Mouse (Mus musculus): Measurements from ENCODE around the gene Sost.

Sost gene

DNA sequence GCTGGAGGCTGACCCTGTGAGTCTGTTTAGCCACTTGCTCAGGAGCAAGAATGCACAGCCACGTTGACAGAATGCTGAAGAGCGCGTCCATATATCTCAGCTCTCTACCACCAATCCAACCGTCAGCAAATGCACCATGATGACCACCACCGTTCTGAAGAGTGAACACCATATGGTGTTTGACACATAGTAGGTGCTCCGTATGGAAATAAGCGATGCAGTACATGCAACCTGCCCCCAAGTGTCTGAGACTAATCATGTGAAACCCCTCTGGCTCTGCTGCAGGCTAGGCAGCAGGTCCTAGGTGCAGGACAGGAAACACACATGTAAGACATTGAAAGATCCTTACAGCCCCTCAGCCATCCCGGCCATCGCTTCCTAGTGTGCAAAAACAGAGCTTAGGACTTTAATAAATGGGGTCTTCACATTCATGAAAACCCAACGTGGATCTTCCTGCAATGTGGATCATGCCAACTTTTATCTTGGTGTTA lies 16.7 kb upstream of the Sost start:
- no peak for DNase-seq (ENCODE audit: low read depth, low spot score)

DNA sequence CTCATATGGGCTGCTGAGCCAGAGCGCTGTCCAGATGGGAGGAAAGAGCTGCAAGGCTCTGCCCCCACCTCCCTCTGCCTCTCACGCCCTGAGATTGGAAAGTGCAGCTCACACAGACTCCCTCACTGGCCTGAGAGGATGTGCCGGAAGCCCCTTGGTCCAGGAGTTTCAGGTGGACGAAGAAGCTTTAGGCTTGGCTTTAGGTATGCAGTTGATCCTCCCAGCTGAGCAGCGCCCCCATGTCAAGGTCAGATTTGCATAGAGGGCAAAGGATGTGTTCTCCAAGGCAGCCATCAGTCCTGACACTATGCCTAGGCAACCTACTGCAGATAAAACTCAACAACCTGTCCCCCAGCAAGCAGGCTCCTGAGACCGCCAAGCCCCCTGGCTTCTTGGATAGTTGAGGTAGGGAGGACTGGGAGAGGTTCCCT lies 16.2 kb upstream of the Sost start:
- no peak for DNase-seq (ENCODE audit: low read depth, low spot score)

DNA sequence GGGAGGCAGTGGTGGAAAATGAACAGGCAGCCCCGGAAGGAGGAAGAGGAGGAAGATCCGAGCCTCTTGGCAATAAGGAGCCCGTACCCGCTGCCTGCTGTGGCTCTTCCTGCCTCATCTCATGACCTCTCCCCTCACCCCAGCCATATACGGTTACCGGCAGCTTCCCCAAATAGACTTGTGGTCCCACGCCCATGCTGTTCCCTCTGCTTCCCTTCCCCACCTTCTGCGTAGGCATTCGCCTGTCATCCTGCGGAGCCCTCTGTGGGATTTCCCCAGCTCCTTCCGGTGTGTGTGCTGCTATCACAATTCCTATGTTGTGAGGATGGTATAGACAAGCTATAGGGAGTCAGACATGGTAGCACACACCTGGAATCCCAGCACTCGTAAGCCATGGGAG lies 15.0 kb upstream of the Sost start:
- DNase-seq (ENCODE audit: low read depth, low spot score) = no peak

DNA sequence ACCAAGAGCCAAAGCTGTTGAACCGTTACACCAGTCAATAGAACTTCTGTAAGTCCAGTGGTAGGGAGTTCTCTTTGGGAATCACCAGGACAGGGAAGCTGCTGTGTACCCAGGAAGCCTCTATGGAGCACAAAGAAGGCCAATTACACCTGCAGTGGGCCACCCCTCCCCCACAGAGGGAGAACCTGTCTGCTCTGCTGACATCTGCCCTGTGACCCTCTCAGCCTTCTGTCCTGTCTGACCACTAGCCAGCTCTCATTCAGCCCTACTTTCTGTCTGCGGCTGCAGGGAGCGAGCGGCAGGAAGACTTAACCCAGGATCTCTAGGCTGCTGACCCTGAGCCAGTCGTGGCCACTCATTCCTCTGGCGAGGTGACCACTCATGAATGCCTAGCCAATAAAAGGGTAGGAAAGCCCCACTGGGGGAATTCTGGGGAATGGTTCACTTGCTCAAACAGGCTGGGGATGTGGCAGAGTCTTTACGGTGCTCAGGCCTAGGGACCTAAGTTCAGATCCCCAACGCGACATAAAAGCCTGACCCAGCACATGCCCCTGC lies 13.9 kb upstream of the Sost start:
- DNase-seq (ENCODE audit: low read depth, low spot score) = no peak

DNA sequence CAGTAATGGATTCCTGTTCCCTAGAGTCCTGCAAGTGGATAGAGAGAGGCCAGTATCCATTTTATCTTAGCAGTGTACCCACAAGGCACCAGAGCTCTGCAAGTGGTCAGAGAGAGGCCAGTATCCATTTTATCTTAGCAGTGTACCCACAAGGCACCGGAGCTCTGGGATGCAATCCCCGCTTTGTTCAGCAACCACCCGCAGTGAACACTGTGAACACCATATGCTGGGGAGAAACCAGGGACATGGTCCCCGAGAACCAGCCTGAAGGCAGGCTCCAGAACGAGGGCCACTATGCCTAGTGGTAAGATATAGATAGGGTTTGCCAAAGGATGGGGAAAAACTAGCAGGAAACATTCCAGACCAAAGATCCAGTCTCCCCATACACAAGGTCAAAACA lies 12.3 kb upstream of the Sost start:
- no peak for DNase-seq (ENCODE audit: low read depth, low spot score)

DNA sequence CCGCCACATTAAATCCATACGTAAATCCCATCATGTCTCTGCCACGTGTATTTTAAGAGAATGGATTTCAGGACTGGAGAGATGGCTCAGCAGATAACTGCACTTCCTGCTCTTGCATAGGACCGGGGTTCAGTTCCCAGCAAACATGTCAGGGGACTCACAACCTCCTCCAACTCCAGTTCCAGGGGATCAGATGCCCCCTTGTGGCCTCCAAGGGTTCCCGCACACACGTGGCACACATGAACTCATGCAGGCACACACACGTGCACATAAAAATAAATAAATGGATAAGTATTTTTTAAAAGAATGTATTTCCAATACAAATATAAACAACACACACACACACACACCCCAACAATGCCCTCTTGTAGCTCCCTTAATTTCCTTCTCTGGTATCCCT lies 10.1 kb upstream of the Sost start:
- no peak for DNase-seq (ENCODE audit: low read depth, low spot score)

DNA sequence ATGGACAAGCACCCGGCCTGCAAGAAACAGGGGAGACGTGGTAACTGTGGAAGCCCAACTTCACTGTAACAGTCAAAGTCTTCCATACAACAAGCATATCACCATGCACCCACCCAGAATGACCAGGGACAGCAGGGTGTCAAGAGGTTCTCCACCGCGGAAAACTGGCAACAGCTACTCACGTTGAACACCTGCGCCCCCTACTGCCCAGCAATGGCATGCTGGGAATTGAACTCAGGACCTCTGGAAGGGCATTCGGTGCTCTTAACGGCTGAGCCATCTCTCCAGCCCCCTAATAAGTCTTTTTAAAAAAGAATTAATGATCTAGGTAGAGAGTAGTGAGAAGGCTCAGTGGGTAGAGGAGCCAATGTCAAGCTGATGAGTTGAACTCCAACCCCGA lies 8.1 kb upstream of the Sost start:
- DNase-seq (ENCODE audit: low read depth, low spot score) = no peak

DNA sequence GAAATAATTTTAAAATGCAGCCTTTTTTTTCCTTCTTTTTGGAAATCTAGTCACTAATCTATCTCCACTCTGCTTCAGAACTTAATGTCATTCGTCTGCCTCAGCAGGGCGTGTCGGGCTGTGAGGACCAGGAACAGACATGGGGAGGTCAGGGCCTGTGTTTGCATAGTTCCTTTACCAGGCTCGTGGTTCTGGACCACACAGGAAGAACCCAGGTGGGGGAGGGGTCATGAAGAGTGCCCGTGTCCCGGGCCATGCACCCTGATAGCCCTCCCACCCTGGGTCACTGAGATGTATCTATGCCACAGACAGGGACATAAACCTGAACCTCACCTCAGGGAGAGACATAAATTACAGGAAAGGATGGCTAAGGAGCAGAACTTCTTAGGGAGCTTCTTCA lies 7.4 kb upstream of the Sost start:
- no peak for DNase-seq (ENCODE audit: low read depth, low spot score)

DNA sequence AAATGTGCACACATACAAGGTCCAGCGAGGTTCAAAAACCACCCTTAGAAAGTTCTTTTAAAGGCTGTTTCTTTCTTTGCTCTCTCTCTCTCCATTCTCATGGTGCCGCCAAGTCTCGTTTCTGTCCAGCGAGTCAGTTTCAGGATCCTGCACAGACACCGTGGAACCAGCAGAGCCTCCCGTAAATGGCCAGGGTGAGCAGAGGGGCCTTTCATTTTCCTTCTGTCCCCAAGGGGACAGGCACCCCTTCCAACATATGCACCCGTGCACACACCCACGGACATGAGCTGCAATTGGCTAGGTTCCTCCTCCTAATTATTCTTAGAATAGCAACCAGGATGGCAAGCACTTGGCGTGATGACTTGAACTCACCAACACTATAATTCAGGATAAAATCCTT lies 6.7 kb upstream of the Sost start:
- no peak for DNase-seq (ENCODE audit: low read depth, low spot score)

DNA sequence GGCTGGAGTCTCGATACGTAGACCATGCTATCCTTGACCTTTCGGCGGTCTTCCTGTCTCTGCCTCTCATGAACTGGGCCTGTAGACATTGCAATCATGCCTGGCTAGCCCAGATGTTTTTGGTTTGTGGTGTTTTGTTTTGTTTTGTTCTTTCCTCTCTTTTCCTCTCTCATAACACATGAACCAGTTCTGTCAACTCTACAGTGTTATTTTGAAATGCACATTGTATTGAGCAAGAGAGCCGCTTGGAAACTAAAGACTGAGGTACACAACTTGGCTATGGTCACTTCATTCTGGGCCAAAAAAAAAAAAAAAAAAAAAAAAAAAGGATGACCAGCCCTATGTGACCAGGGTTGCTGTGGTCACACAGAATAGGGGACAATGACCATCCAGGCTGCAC lies 5.8 kb upstream of the Sost start:
- DNase-seq (ENCODE audit: low read depth, low spot score) = no peak

DNA sequence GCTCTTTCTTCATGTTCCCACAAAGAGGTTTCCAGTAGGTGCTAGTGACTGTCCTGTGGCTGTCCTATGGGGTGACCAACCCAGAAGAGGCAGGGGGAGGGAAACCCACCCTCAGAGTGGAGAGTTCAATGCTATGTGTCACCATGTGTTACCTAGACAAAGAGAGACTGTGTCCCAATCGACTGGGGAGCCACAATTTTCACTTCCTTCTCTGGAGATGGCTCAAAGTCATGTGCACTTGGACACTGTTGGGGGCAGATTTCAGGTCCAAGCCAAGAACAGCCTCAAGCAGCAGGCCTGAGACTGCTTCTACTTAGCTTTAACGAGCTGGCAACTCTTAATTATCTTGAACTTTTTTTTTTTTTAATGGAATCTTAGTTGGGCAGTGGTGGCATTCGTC lies 5.3 kb upstream of the Sost start:
- DNase-seq (ENCODE audit: low read depth, low spot score) = no peak

DNA sequence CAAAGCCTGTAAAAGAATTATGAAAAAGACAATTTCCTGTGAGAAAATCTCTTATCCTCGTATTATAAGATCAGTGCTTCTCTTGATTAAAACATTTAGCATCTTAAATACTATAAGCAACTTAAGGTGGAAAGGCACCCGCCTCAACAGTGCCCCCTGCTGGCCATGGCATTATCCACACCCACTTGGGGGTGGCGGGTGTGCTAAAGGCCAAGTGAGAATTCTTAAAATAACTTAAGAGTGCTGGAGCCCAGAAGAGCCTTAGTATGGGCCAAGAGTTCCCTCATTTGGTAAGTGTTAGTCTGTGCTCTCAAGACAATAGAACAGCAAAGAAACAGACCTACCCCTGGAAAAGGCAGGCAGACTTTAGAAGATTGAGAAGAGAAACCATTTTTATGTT lies 4.6 kb upstream of the Sost start:
- peak; percentile 41 for DNase-seq (ENCODE audit: low read depth, low spot score)

DNA sequence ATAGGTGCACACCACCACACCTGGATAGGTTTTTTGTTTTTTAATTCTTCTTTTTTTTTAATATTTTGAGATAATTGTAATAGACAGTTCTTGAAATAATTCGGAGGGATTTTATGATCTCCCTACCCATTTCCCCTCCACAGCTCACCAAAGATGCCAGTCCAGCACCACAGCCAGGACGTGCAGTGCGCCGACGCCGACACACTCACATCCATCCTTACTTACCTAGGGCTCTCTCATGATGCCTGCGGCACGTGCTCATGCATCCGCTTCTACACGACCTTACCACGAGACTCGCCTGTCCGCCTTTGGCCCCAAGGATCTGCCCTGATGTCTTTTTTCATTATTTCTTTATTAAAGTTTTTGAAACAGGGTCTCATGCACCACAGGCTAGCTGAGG lies 3.0 kb upstream of the Sost start:
- no peak for DNase-seq (ENCODE audit: low read depth, low spot score)

DNA sequence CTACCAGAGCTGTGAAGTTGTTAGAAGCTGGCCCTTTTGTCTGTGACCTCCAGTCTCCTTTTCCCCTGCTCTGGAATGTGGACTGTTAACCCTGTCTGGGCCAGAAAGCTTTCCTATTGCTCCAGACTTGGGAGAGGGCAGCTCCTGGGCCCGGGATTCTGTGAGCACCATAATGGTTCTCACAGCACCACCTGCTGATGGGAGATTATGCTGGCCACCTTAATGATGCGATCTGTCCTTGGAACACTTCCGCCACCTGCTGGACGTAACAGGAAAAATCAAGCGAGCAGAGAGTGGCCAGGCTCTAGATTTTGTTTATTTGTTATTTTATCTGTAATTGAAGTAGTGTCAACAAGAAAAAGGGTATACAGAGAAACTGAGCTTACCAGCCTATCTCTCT lies 2.0 kb upstream of the Sost start:
- peak; percentile 92 for DNase-seq (ENCODE audit: low read depth, low spot score)

DNA sequence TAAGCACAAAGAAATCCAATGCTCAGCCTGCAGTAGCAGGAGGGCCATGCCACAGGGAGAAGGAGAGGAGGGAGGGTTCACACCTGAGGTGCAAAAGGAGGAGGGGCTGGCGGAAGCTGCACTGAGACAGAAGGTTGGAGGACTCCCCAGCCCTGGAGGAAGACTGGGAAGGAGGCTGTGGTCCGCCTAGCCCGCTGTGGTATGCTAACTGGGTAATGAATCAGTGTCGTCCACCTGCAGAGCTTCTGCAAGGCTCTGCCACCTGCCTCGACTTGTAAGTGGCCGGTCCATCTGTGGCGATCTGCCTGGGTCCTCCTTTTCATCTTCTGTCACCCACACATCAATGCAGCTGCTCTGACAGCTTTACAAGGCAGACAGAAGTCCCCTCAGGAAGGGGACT lies 1.5 kb upstream of the Sost start:
- DNase-seq (ENCODE audit: low read depth, low spot score) = no peak

DNA sequence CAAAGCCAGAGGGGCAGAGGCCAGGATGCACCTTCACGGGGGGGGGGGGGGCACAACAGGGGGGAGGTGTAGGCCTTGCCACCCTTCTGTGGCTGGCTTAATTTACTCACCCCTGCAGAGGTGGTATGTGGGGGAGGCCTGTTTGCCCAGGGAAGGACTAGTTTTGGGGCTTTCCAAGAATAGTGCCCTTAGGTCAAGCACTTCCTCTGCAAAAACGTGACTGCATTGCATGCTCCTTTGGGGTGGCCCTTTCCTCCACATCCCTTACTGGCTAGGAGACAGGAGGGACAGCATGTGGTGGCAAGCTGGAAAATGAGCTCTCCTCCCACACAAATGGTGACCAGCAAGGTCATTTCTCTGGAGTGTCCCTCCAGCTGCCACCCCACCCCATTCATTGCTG lies 1.3 kb downstream of the Sost start:
- no peak for DNase-seq (ENCODE audit: low read depth, low spot score)

DNA sequence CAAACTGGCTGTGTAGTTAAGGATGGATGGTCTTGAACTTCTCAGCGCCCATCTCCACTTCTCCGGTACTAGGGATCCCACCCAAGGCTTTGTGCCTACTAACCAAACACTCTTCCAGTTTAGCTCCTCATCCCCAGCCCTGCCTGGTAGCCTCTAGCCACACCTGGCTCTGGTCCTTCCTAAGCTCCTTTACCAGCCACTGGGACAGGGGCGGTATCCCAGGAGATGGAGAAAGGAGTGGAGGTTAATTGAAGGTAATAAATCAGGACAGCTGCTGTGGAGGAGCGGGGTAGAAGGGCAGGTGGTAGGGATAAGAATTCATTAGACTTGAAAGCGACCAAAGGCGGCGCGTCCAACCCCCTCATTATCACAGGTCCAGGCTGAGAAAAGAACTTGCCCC lies 2.2 kb downstream of the Sost start:
- DNase-seq (ENCODE audit: low read depth, low spot score) = no peak

DNA sequence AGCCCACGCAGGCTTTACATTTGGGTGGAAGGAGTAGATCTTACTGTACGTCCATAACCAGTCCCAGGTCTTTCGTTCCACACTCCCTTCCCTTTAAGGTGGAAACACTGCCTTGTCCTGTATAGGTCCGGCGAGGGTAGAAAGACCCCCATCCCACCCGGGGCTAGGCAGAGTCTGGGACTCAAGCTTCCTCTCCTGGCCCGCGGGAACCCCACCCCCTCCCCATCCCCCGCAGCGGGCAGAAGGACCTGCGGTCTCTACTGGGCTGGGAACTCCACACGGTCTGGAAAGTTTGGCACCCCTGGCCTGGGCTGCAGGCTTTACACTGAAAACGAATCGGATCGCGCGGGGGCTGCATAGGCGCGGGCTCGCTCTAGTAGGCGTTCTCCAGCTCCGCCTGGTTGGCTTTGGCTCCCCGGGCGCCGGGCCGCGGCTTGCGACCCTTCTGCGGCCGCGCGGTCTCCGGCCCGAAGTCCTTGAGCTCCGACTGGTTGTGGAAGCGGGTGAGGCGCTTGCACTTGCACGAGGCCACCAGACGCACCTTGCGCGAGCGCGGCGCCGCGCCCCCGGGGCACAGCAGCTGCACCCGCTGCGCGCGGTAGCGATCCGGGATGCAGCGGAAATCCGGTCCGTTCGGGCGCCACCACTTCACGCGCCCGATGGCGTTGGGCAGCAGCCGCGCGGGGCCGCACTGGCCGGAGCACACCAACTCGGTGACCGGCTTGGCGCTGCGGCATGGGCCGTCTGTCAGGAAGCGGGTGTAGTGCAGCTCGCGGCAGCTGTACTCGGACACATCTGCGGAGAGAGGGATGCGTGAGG lies 3.1 kb downstream of the Sost start:
- DNase-seq (ENCODE audit: low read depth, low spot score) = no peak

DNA sequence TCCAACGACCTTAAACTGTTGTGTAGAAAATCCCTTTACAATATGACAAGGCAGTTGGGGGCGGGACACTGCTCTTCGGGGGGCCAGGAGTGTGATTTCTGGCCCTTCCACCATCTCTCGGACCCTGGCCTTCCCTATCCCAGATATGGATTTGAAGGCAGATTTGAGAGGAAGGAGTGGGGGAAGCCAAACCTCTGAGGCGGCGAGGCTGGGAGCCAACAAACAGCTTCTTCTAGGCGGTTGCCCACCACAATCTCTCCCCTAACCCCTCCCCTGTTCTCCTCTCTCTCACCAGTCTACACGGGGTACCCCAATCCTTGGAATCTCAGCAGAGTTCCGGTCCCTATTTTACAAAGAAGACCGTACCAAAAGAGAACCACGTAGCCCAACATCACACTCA lies 3.8 kb downstream of the Sost start:
- DNase-seq (ENCODE audit: low read depth, low spot score) = no peak

DNA sequence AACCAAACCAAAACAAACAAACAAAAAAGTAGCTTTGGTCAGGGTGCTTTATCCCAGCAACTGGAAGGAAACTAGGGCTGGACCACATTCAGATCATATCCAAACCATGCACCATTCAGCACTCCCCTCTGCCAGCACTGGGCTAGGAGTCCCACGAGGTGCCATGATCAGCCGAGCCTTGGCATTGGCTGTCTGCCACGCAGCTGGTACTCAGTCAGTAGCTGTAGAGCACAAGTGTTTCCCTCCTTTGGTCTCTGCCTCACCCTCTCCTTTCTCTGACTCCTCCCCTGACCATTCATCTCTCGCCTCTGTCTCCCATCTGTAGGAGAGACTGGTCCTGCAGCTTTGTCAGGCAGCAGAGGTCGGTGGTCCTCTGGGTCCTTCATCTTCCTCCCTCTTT lies 9.3 kb downstream of the Sost start:
- DNase-seq (ENCODE audit: low read depth, low spot score) = no peak

DNA sequence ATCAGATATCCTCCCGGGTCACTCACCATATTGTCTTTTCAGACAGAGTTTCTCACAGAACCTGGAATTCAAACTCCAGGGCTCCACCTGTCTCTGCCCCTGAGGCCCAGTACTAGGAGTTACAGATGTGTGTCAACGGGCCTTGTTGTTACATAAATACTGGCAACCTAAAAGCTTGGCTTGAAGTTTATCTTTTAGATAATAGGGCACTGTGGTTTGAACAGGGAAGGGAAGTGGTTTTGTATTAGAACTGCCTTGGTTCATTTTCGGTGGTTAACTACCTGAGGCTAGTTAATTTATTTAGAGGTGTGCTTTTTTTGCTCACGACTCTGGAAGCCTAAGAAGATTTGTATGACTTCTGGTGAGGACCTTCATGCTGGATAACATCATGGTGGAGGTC lies 13.4 kb downstream of the Sost start:
- no peak for DNase-seq (ENCODE audit: low read depth, low spot score)

DNA sequence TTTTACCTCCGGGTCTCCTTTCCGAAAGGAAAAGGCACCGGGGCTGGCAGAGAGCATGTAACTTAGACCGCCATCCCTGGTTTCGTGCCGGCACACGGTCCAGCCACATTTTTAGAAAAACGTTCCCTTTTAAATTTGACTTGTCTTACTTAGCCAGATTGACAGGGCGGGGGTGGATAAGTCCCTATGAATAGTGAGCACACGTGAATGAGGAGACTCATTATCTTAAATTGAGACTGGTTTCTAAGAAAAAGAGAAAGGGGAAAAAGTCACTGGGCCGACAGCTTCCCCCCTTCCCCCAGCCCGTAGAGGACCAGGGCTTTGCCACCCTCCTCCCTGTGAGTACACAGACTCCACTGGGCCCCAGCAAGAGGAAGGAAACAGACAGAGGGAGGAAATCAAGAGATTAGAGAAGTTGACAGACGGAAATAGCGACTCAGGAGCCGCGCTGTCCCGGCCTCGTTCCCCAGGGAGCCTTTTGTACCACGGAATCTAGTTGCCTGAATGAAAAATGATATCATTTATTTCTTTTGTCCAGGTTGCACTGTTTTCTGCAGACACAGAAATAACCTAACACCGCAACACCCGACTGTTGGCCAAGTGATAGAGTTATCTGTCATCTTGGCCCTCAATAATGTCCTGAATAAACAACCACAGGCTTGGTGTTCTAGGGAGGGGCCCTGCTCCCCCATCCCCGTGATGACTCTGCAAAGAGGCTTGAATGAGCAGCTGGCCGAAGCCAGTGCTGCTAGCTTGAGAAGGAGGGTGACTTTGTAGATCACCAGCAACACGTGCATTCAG lies 14.1 kb downstream of the Sost start:
- DNase-seq (ENCODE audit: low read depth, low spot score) = peak; percentile 69

DNA sequence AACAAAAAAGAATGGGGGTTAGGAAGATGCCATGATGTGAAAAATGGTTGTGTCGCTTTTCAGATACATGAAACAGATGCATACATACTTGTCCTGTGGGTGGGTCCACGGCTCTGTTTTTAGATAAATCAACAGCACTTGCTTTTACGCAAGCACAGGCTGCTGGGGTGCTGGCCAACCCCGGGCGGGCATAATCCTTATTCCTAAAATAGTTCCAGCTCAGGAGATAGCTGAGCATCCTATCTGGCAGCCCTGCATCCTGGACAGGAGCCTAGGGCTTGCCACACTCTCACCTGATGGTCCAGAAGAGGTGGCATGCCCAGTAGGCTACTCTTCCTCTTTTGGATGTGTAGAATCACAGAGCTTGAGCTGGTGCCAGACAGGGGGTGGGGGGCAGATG lies 16.8 kb downstream of the Sost start:
- no peak for DNase-seq (ENCODE audit: low read depth, low spot score)

All from 3T3-L1 (cell line).